Mouse (Mus musculus) gastrocnemius, adult 2 months (tissue): ENCODE measurements at regions not wholly inside any gene's neighbourhood (a gene's known extent, or its start where the extent isn't known, plus 50 kb on each side); places are given as distances from the start of the nearest gene placed in this dataset.

ENCODE experiments used
- DNase-seq: peaks from one replicate; pipeline ENCODE4 v3.0.0; 2022
- H3K27ac ChIP-seq: fragments of 200-600 bp; 2 replicates; pipeline ENCODE4 v1.8.1; 2022; ENCODE audit warnings: mild to moderate bottlenecking
- H3K4me3 ChIP-seq: fragments of 200-600 bp; 2 replicates; pipeline ENCODE4 v1.8.1; 2022; ENCODE audit warnings: mild to moderate bottlenecking, moderate library complexity
- CTCF ChIP-seq: fragments of 200-600 bp; IDR thresholded peaks from 2 replicates; pipeline ENCODE4 v1.8.1; 2022; ENCODE audit warnings: antibody characterized with exemption, mild to moderate bottlenecking, moderate library complexity
- intact Hi-C: fragments of 180-260 bp; cut with DNase I; formaldehyde crosslinking; loops from one replicate; pipeline ENCODE4 v1.15.1; 2025

GRCm38 (mm10) chr2:92689203-92689602 is 89.7 kb downstream of the Chst1 start:
- intact Hi-C loops, result no loop called here
- no peak for DNase-seq
- TF ChIP-seq CTCF, result no peak
- H3K4me3 ChIP-seq, result no peak overlapping the region
- no peak overlapping the region for H3K27ac ChIP-seq

GRCm38 (mm10) chr2:92690304-92690703 is 90.8 kb downstream of the Chst1 start:
- no peak for DNase-seq
- TF ChIP-seq CTCF, result no peak
- intact Hi-C loops, result loop anchor here (5.0 kb wide), 1 partner anchor 83 kb away; no protein-coding TSS in a partner anchor
- H3K27ac ChIP-seq, result no peak overlapping the region
- H3K4me3 ChIP-seq, result no peak overlapping the region

- no peak for DNase-seq
- Histone ChIP-seq H3K4me3 (no peak overlapping the region), H3K27ac (no peak overlapping the region)
- intact Hi-C loops, result loop anchor here (5.0 kb wide), 1 partner anchor 84 kb away; no protein-coding TSS in a partner anchor
- TF ChIP-seq CTCF, result no peak
These were observed 91.9 kb downstream of the Chst1 start for GRCm38 (mm10) chr2:92691438-92691837.

DNA sequence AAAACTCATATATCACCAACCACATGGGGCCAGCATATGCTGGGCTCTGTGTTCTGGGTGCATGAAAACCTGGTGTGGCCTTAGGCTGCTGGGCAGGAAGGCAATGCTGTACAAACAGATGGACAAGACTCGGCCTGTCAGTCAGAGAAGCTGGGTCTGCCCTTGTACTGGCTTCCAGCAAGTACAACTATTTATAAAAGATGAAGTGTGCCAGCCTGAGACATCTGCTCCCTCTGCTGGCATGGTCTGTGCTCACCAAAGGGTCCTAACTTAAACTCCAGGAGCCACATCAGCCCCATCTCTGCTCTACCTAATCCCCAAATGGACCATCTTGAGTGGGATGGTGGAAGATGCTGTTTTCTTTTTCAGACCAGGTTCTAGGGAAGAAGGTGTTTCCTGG is 93.1 kb downstream of the Chst1 start:
- TF ChIP-seq CTCF, result peak; percentile 37
- no peak overlapping the region for H3K4me3 ChIP-seq
- H3K27ac ChIP-seq, result no peak overlapping the region
- DNase-seq, result peak; percentile 27
- intact Hi-C loops, result loop anchor here (5.0 kb wide), 1 partner anchor 85 kb away; no protein-coding TSS in a partner anchor

DNA sequence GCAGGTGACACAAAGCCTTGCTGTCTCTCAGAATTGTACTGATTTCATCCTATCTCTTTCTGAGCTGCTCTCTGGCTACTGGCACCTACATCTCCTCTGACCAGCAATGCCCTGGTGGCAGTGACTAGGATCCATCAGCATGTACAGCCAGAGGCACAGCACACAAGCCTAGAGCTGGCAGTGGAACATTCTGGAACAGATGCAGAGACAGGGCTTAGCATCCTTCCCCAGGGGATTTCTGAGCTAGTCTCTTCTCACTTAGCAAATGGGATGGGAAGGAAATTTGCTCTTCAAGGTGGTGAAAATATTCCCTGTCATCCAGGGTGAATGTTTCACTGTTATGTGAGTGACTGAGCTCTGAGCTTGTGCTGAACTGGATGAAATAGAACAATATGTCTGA is 93.5 kb downstream of the Chst1 start:
- no peak for TF ChIP-seq CTCF
- intact Hi-C loops, result loop anchor here (5.0 kb wide), 1 partner anchor 86 kb away; no protein-coding TSS in a partner anchor
- H3K27ac ChIP-seq, result no peak overlapping the region
- no peak for DNase-seq
- no peak overlapping the region for H3K4me3 ChIP-seq

GRCm38 (mm10) chr2:92694797-92695196 is 95.3 kb downstream of the Chst1 start:
- DNase-seq, result no peak
- intact Hi-C loops, result loop anchor here (5.0 kb wide), 1 partner anchor 87 kb away; no protein-coding TSS in a partner anchor
- TF ChIP-seq CTCF, result no peak
- no peak overlapping the region for H3K27ac ChIP-seq
- H3K4me3 ChIP-seq, result no peak overlapping the region

GRCm38 (mm10) chr2:92695869-92696268 is 96.4 kb downstream of the Chst1 start:
- no peak for DNase-seq
- no peak for TF ChIP-seq CTCF
- H3K27ac ChIP-seq, result no peak overlapping the region
- no peak overlapping the region for H3K4me3 ChIP-seq
- intact Hi-C loops, result no loop called here

DNA sequence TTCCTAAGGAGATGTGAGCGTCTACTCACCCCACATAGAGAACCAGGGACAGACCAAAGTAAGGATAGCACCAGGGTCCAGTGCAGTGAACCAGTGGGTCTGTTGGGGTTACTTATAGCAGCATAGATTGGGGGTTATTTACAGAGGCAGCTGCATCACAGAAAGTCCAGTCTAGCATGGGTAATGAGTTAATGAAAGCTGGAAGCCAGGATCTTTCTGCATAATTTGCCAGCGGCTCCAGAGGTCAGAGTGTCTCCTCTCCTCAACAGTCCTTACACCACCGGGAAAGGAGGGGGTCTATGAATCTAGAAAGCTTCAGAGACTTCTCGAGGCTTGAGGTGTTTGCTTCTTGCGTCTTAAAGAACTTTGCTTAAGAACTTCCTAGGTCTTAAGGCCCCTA is 98.2 kb downstream of the Chst1 start:
- intact Hi-C loops, result no loop called here
- no peak for TF ChIP-seq CTCF
- no peak overlapping the region for H3K4me3 ChIP-seq

GRCm38 (mm10) chr2:92699360-92699759 is 99.9 kb downstream of the Chst1 start:
- no peak overlapping the region for H3K27ac ChIP-seq
- intact Hi-C loops, result no loop called here
- no peak overlapping the region for H3K4me3 ChIP-seq
- TF ChIP-seq CTCF, result no peak
- DNase-seq, result no peak

More for the DNA sequence above, 98.2 kb downstream of the Chst1 start:
- no peak overlapping the region for H3K27ac ChIP-seq
- no peak for DNase-seq

DNA sequence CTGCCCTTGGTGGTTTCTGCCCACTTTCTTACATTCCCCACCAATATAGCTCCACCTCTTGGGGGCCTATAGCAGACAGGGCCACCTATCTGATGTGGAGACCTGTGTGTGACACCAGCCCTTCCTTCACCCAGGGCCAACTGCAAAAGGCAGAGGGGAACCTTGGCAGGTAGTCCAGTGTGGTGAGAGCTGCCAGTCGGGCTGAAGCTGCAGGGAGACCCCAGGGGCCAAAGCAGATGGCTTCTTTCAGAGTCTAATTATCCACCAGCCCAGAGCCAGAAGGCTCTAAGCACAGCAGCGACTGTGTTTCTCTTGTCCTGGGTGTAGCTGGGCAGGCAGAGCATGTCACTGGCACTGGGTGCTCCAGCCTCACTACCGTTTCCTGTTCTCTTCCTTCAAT is 104.5 kb downstream of the Chst1 start:
- no peak overlapping the region for H3K27ac ChIP-seq
- TF ChIP-seq CTCF, result no peak
- intact Hi-C loops, result no loop called here
- no peak for DNase-seq
- H3K4me3 ChIP-seq, result no peak overlapping the region

GRCm38 (mm10) chr2:92709668-92710067 is 110.2 kb downstream of the Chst1 start:
- no peak overlapping the region for H3K4me3 ChIP-seq
- intact Hi-C loops, result no loop called here
- H3K27ac ChIP-seq, result no peak overlapping the region
- DNase-seq, result no peak
- TF ChIP-seq CTCF, result no peak

- no peak for DNase-seq
- no peak overlapping the region for H3K4me3 ChIP-seq
- TF ChIP-seq CTCF, result no peak
- no peak overlapping the region for H3K27ac ChIP-seq
- intact Hi-C loops, result no loop called here
These were observed 111.7 kb downstream of the Chst1 start for GRCm38 (mm10) chr2:92711122-92711777.

DNA sequence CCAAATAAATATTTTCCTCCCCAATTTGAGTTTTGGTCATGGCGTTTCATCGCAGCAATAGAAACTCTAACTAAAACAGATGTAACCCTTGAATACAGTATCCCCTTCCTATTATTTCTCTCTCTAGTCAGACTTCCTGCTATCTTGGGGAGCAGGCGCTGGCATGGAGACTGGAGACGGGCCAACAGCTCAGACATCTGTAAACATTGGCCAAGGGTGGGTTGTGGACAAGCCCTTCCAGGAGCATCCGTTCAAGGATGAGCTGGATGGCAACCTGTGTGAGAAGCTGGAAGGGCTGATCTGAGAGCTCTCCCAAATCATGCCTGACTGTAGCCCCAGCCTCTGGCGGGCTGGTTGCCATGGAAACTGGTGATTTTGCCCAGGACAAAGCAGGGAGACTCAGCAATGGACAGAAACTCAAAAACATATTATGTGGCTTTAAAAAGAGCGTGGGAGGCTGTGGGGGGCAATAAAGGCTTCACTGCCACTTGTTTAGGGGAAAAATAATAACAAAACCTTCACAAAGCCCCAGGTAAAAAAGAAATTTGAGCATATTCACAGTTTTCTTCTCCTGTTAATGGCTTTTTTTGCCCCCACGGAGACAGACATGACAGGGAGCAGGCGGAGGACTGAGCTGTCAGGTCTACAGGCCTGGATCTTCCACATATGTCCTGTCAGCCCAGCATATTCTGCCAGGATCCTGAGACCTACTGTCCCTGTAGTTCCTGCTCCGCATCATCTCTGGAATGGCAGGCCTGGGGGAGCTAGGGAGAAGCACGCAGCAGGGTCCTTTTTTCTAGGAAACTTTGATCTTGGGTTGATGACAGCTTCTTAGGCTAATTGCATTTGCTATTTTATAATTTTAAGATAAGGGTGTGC is 113.0 kb downstream of the Chst1 start:
- intact Hi-C loops, result no loop called here
- TF ChIP-seq CTCF, result no peak
- Histone ChIP-seq H3K27ac (no peak overlapping the region), H3K4me3 (no peak overlapping the region)
- DNase-seq, result no peak
